Mouse (Mus musculus) heart, adult 2 months (tissue): ENCODE results near the gene Kdm2b.

Experiments
- CTCF ChIP-seq: fragments of 200-600 bp; IDR thresholded peaks from 2 replicates; pipeline ENCODE4 v1.8.1; 2022; ENCODE audit warnings: antibody characterized with exemption, mild to moderate bottlenecking, moderate library complexity
- EP300 ChIP-seq: fragments of 200-500 bp; IDR thresholded peaks from 2 replicates; pipeline ENCODE4 v1.6.1; 2011; ENCODE audit warnings: low read depth, low read length, control low read depth; ENCODE audit not compliant: insufficient read depth
- POLR2A ChIP-seq: fragments of 200-500 bp; IDR thresholded peaks from 2 replicates; pipeline ENCODE4 v1.6.1; 2011; ENCODE audit warnings: mild to moderate bottlenecking, low read depth, low read length, control low read depth; ENCODE audit not compliant: insufficient read depth

DNA sequence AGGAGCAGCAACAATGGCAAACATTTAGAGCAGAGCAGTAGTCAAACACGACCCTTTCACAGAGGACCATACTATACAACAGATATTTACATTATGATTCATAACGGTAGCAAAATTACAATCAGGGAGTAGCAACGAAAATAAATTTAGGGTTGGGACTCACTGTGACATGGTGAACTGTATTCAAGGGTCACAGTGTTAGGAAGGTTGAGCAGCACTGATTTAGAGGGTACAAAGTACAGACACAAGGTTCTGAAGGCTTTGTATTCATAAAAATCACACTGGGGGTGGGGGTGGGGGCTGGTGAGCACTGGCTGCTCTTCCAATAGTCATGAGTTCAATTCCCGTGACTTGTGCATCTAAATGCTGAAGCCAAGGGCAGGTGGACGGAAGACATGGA lies 69.1 kb downstream of the Kdm2b start:
- TF ChIP-seq POLR2A (no peak), CTCF (no peak), EP300 (no peak)
